Mouse (Mus musculus) thymus, adult 2 months (tissue): ENCODE data around the gene Ntmt1. TPM values are rescaled to one million over a fixed set of nuclear protein-coding genes. Genes with fewer than 3 reads are reported as not detected.
A peak's percentile ranks its signal among the peaks of the same experiment; 100 is the strongest.

Experiments used
- DNase-seq: peaks from one replicate; pipeline ENCODE4 v3.0.0; 2021
- H3K27ac ChIP-seq: fragments of 200-500 bp; 2 replicates; pipeline ENCODE4 v1.5.1; 2012; ENCODE audit warnings: low read length, control low read depth; ENCODE audit not compliant: control insufficient read depth, insufficient read depth
- H3K27me3 ChIP-seq: fragments of 200-500 bp; 2 replicates; pipeline ENCODE4 v1.6.1; 2012; ENCODE audit warnings: mild to moderate bottlenecking, low read length, moderate library complexity, mixed read lengths; ENCODE audit not compliant: control insufficient read depth, insufficient read depth
- H3K36me3 ChIP-seq: fragments of 200-500 bp; 2 replicates; pipeline ENCODE4 v1.6.1; 2012; ENCODE audit warnings: mild to moderate bottlenecking, low read length, moderate library complexity; ENCODE audit not compliant: control insufficient read depth, insufficient read depth
- H3K4me1 ChIP-seq: fragments of 200-500 bp; replicated peaks from 2 replicates; pipeline ENCODE4 v1.6.1; 2012; ENCODE audit warnings: low read length; ENCODE audit not compliant: control insufficient read depth, insufficient read depth
- H3K4me3 ChIP-seq: fragments of 200-500 bp; 2 replicates; pipeline ENCODE4 v1.5.1; 2012; ENCODE audit warnings: mild to moderate bottlenecking, low read length, control low read depth, moderate library complexity; ENCODE audit not compliant: control insufficient read depth, insufficient read depth
- CTCF ChIP-seq: fragments of 200-500 bp; IDR thresholded peaks from 2 replicates; pipeline ENCODE4 v1.5.1; 2012; ENCODE audit warnings: mild to moderate bottlenecking, control low read depth, low read length, moderate library complexity, borderline replicate concordance; ENCODE audit not compliant: control insufficient read depth, poor library complexity, insufficient read depth; ENCODE audit errors: extremely low read depth
- POLR2A ChIP-seq: fragments of 200-500 bp; IDR thresholded peaks from 2 replicates; pipeline ENCODE4 v1.6.1; 2012; ENCODE audit warnings: mild to moderate bottlenecking, low read length, control low read depth, moderate library complexity; ENCODE audit not compliant: control insufficient read depth, poor library complexity, insufficient read depth; ENCODE audit errors: extremely low read depth
- WGBS: fragments of 180-500 bp; shearing (Covaris S2); methylation state at CpG from one replicate; pipeline ENCODE4 v1.1.7; 2018; 5-methylcytosine and 5-hydroxymethylcytosine counted together
- polyA plus RNA-seq: library from polyadenylated mRNA; depleted of rRNA; stranded (reverse); fragments of >200 nt; gene quantifications from 2 replicates; pipeline ENCODE4 v1.2.3, GENCODE M21; 2012

Gene Ntmt1
- polyA plus RNA-seq, 1 experiment = 33.9 TPM

- Histone ChIP-seq H3K27ac (no peak overlapping the region), H3K4me3 (no peak overlapping the region), H3K4me1 (peaks cover 15% of the 10 kb centered on the region), H3K27me3 (no peaks in the 10 kb centered on the region), H3K36me3 (peaks cover under 1% of the 10 kb centered on the region)
- TF ChIP-seq POLR2A (no peak), CTCF (peak; percentile 54; the same call in 1 of the 2 replicates)
- peak; percentile 63 for DNase-seq
- 33% methylated on average over 5 of the region's 5 CpGs for WGBS
Observed at GRCm38 (mm10) chr2:30829315-30829714, 21.7 kb downstream of the Ntmt1 start.

- Histone ChIP-seq H3K27me3 (no peaks in the 10 kb centered on the region), H3K36me3 (no peaks in the 10 kb centered on the region), H3K4me3 (no peak within 1 kb of the TSS), H3K27ac (no peak within 1 kb of the TSS), H3K4me1 (peaks cover 15% of the 10 kb centered on the region)
- TF ChIP-seq POLR2A (no peak), CTCF (no peak)
- WGBS = 77% methylated on average over 4 of the region's 4 CpGs
- no peak for DNase-seq
Observed at GRCm38 (mm10) chr2:30830283-30830795, 22.7 kb downstream of the Ntmt1 start, which contains the start of gene Asb6. Asb6 (minus strand) TSS chr2:30830333.

DNA sequence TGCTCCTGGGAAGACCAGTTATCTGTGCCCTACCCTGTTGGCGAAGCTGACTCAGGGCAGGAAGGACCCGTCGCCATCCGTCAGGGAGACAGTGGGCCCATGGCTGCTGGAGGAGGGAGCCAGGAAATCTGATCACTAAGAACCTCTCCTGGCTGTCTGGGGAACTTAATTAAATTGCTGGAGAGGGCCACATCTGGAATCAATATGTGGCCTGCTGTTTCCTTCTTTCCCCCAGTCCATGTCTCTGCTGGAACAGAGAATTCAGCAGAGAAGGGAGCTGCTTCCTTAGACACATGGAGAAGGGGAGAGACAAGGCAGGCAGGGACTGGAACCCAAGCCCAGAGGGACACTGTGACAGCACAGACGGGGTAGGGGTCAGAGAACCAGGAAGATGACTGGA is 26.0 kb downstream of the Ntmt1 start:
- Histone ChIP-seq H3K27ac (no peak overlapping the region), H3K27me3 (no peaks in the 10 kb centered on the region)

GRCm38 (mm10) chr2:30834373-30835022 is 26.9 kb downstream of the Ntmt1 start, which contains the start of gene Prrx2:
Prrx2 (plus strand) TSS chr2:30834972.
- DNase-seq = no peak
- no peak within 1 kb of the TSS for H3K27ac ChIP-seq
- H3K4me3 ChIP-seq = no peak within 1 kb of the TSS
- TF ChIP-seq POLR2A (no peak), CTCF (no peak)
- no peaks in the 10 kb centered on the region for H3K27me3 ChIP-seq
- no peaks in the 10 kb centered on the region for H3K36me3 ChIP-seq
- WGBS = 85% methylated on average over 8 of the region's 10 CpGs
- no peaks in the 10 kb centered on the region for H3K4me1 ChIP-seq

More for the DNA sequence above, 26.0 kb downstream of the Ntmt1 start:
- TF ChIP-seq POLR2A (no peak), CTCF (no peak)
- Histone ChIP-seq H3K4me1 (no peaks in the 10 kb centered on the region), H3K4me3 (no peak overlapping the region), H3K36me3 (no peaks in the 10 kb centered on the region)
- WGBS = 85% methylated on average over 5 of the region's 5 CpGs
- no peak for DNase-seq

- Histone ChIP-seq H3K36me3 (no peaks in the 10 kb centered on the region), H3K4me3 (no peak overlapping the region), H3K27me3 (no peaks in the 10 kb centered on the region), H3K27ac (no peak overlapping the region), H3K4me1 (no peaks in the 10 kb centered on the region)
- TF ChIP-seq CTCF (no peak), POLR2A (no peak)
- DNase-seq = no peak
- 50% methylated on average over 21 of the region's 21 CpGs for WGBS
Observed at GRCm38 (mm10) chr2:30836238-30836990, 28.8 kb downstream of the Ntmt1 start.

GRCm38 (mm10) chr2:30842615-30843014 is 35.0 kb downstream of the Ntmt1 start:
- Histone ChIP-seq H3K27ac (no peak overlapping the region), H3K27me3 (peaks cover 14% of the 10 kb centered on the region; the same call in 1 of the 2 replicates), H3K36me3 (no peaks in the 10 kb centered on the region), H3K4me3 (no peak overlapping the region), H3K4me1 (no peaks in the 10 kb centered on the region)
- 58% methylated on average over 10 of the region's 10 CpGs for WGBS
- TF ChIP-seq CTCF = no peak
- no peak for TF ChIP-seq POLR2A
- DNase-seq = no peak
